Mouse (Mus musculus) macrophage (primary cell): ENCODE results near the gene Tmcc2. TPM values are rescaled to one million over a fixed set of nuclear protein-coding genes. Genes with fewer than 3 reads are reported as not detected.

Experiments
- H3K27ac ChIP-seq: fragments of 350-480 bp; formaldehyde crosslinking; 2 replicates; pipeline ENCODE4 v1.9.0; 2021
- H3K36me3 ChIP-seq: fragments of 350-480 bp; formaldehyde crosslinking; 2 replicates; pipeline ENCODE4 v1.9.0; 2021; ENCODE audit errors: inconsistent target
- H3K4me3 ChIP-seq: fragments of 350-480 bp; formaldehyde crosslinking; 2 replicates; pipeline ENCODE4 v1.9.0; 2021; ENCODE audit errors: inconsistent target
- H3K79me2 ChIP-seq: fragments of 350-480 bp; formaldehyde crosslinking; 2 replicates; pipeline ENCODE4 v1.9.0; 2021; ENCODE audit errors: inconsistent target
- WGBS: methylation state at CpG from one replicate; pipeline ENCODE4 v1.1.7; 2026; ENCODE audit warnings: inconsistent platforms; ENCODE audit not compliant: missing documents; 5-methylcytosine and 5-hydroxymethylcytosine counted together
- polyA plus RNA-seq: library from polyadenylated mRNA; stranded (reverse); fragments of 250-400 nt; gene quantifications from 3 replicates; pipeline ENCODE4 v1.2.4, GENCODE M21; 2018; ENCODE audit warnings: inconsistent platforms

Gene Tmcc2
- polyA plus RNA-seq, 1 experiment from 2014 or later: 2.6 TPM

DNA sequence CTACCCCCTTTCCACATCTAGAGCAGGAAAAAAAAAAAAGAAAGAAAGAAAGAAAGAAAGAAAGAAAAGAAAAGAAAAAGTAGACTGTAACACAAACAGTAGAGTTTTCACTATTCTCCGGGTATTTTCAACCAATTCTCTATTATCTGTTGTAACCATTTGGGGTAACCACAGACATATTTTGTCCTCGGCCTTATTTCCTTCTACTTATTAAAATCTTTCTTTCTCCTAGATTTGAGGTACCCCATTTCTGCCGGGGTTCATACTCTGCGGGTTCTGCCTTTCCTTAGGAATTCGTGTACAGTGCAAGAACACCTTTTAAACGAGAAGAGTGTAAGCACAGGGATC lies 25.8 kb upstream of the Tmcc2 start:
- Histone ChIP-seq H3K27ac (peak overlapping the region; percentile 52), H3K4me3 (peak overlapping the region; percentile 33), H3K79me2 (peaks cover 37% of the 10 kb centered on the region), H3K36me3 (no peaks in the 10 kb centered on the region)
- WGBS: 1% methylated on average over 6 of the region's 6 CpGs

DNA sequence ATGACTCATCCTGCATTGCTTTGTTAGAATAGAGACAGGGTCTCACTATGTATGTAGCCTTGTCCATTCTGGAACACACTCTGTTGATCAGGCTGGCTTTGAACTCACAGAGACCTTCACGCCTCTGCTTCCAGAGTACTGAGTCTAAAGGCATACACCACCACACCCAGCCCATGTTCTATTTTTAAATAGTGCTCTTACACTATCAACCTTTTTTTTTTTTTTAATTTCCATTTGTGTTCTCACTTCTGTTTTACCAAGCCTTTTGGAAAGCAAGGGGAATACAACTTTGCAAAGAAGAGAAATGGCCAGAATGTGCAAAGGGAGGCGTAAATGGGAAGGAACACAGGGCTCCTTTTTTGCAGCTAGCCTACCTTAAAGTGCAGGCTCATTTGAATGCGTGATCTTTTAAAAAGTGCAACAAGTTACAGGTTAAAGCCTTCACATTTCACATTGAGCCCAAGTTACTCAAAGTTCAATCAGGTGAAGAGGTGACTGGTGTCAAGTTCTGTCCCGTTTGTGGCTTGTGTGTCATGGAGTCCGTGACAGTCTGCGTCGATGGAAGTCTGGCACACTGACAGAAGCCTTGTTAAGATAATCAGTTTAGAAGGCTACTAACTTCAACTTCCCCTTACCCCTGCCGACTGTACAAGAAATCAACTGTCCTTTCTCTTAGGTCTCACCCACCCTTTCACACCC lies 25.3 kb upstream of the Tmcc2 start:
- WGBS: 29% methylated on average over 8 of the region's 8 CpGs
- H3K27ac ChIP-seq: peak overlapping the region; percentile 52
- H3K36me3 ChIP-seq: no peaks in the 10 kb centered on the region
- peaks cover 32% of the 10 kb centered on the region for H3K79me2 ChIP-seq
- H3K4me3 ChIP-seq: peak overlapping the region; percentile 33; the same call in 1 of the 2 replicates

- Histone ChIP-seq H3K36me3 (no peaks in the 10 kb centered on the region), H3K79me2 (no peaks in the 10 kb centered on the region), H3K27ac (no peak overlapping the region), H3K4me3 (no peak overlapping the region)
- WGBS: 47% methylated on average over 3 of the region's 3 CpGs
Measured at GRCm38 (mm10) chr1:132410657-132411056, 19.6 kb upstream of the Tmcc2 start.

- Histone ChIP-seq H3K79me2 (no peaks in the 10 kb centered on the region), H3K4me3 (no peak overlapping the region), H3K36me3 (no peaks in the 10 kb centered on the region), H3K27ac (no peak overlapping the region)
- 100% methylated on average over 1 of the region's 1 CpGs for WGBS
Measured at GRCm38 (mm10) chr1:132401843-132402242, 10.8 kb upstream of the Tmcc2 start.

- H3K4me3 ChIP-seq: no peak overlapping the region
- H3K79me2 ChIP-seq: no peaks in the 10 kb centered on the region
- WGBS: 80% methylated on average over 1 of the region's 1 CpGs
- H3K36me3 ChIP-seq: no peaks in the 10 kb centered on the region
- H3K27ac ChIP-seq: no peak overlapping the region
Measured at GRCm38 (mm10) chr1:132400538-132400937, 9.5 kb upstream of the Tmcc2 start.

DNA sequence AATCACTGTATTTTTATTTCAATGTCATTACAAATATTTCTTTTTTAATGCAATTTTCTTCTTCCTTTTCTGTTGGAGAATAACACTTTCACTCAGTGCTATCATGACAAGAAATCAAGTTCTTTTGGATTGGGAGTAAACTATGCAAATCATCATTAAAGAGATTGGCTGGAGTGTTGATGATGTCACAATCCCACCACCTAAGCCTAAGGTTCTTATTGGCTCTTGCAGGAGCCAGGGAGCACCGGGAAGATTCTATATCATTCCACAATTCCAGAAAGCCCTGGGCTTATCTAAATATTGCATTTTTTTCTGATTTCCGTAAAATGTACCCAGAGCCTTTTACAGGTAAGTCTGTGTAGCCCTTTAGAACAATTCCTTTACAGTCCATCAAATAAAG lies 5.6 kb upstream of the Tmcc2 start:
- no peak overlapping the region for H3K27ac ChIP-seq
- no peaks in the 10 kb centered on the region for H3K36me3 ChIP-seq
- H3K79me2 ChIP-seq: no peaks in the 10 kb centered on the region
- WGBS: 67% methylated on average over 2 of the region's 2 CpGs
- H3K4me3 ChIP-seq: no peak overlapping the region

DNA sequence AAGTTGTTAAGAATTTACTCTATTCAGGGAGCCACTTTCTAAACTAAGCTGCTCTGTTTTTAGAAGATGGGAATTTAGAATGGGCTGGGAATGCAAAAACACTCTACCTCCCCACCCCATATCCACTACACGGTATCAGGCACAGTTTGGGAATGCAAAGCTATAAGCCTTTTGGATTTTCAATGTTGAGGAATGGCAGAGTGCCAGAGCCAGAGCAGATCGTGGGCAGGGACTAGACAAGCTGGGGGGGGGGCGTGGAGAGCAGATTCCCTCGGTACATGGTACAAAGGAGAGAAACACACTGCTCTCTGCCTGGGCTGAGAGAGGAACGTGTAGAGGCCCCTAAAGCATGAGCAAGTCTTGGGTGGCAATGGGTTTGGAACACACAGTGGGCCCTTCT lies 1.8 kb upstream of the Tmcc2 start:
- no peaks in the 10 kb centered on the region for H3K36me3 ChIP-seq
- no peak overlapping the region for H3K4me3 ChIP-seq
- WGBS: 93% methylated on average over 5 of the region's 5 CpGs
- H3K27ac ChIP-seq: no peak overlapping the region
- H3K79me2 ChIP-seq: no peaks in the 10 kb centered on the region

DNA sequence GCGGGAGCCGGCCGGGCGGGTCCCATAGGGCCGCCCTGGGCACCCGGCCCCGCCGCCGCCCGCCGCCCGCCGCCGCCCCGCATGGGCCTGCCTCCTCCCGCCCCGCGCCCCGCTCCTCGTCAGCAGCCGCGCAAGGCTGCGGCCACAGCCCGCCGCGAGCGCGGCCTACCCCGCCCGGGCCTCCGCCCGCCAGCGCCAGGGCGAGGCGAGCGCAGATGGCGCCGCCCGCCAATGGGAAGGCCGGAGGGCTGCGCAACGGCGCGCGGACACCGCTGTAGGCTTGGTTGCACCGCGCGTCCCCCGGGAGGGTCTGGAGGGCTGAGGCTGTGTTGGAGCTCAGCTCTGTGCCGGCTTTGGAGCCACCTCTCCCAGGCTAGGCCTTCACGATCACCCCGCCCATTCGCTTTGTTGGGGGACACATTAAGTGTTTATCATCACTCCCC lies 520 bp upstream of the Tmcc2 start:
- WGBS: 3% methylated on average over 39 of the region's 54 CpGs
- Histone ChIP-seq H3K27ac (no peak overlapping the region), H3K79me2 (no peaks in the 10 kb centered on the region), H3K36me3 (no peaks in the 10 kb centered on the region), H3K4me3 (no peak overlapping the region; the same call in 1 of the 2 replicates)

- Histone ChIP-seq H3K36me3 (no peaks in the 10 kb centered on the region), H3K79me2 (no peaks in the 10 kb centered on the region), H3K27ac (no peak overlapping the region), H3K4me3 (peak overlapping the region; percentile 46)
- 50% methylated on average over 15 of the region's 15 CpGs for WGBS
Measured at GRCm38 (mm10) chr1:132389886-132390585, 1.0 kb downstream of the Tmcc2 start.

DNA sequence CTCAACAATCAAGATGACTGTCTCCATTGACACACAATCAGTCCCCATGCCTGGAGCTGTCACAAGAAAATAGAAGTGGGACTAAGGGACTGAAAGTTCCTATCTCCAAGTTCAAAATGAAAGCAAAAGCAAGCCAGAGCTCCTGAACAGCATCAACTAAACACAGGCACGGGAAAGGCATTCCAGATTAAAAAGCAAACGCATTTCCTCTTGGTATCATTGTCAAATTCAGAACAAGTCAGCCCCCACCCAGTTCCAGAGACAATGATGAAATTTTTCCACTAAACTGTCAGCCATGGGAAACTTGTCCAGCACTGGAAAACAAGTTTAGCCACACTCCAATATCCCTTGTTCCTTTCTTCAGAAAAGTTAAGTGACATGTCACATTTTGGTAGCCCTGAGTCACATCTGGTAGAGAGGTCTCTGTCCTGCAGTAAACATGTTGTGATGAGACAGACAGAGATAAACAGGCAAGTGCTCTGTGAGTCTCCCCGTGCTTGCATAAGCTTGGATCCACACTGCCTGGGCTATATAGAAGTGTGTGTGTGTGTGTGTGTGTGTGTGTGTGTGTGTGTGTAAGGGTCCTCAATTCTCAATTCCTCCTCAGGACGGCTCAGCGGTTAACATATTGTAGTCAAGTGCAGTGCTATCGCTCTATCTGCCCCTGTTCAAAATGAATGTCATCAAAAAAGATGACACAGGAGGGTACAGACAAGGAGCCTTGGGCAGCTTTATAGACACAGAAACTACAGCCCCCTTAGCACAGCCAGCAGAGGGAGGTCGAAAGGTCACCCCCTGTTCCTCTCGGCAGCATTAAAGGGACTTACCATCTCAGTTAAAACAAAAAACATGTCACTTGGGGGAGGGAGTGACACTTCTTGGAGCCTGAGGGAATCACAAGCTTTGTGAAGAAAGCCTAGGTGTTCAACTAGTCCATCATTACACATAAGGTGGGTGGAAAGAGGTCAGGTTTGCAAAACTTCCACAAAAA lies 2.0 kb downstream of the Tmcc2 start:
- WGBS: 66% methylated on average over 8 of the region's 8 CpGs
- Histone ChIP-seq H3K4me3 (no peak overlapping the region), H3K27ac (no peak overlapping the region), H3K36me3 (no peaks in the 10 kb centered on the region), H3K79me2 (no peaks in the 10 kb centered on the region)

- Histone ChIP-seq H3K27ac (no peak overlapping the region), H3K79me2 (no peaks in the 10 kb centered on the region), H3K4me3 (no peak overlapping the region), H3K36me3 (no peaks in the 10 kb centered on the region)
- 62% methylated on average over 4 of the region's 4 CpGs for WGBS
Measured at GRCm38 (mm10) chr1:132387943-132388342, 3.1 kb downstream of the Tmcc2 start.

DNA sequence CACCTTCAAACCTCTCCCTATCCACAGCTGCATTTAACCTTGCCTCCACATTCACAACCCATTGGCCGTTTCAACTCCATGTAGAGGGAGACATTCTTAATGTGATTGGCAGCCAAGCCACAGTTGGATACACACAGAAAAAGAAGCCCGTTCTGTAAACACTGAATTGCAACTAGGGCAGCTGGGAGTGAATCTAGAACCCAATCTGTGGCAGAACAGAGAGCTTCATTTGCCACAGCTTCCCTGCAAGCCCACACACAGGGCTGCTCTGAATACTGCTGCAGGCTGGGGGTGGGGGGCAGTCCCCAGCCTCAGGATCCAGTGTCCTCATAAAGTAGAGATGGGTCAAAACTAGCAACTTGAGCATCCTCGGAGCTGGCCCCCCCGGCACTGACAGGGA lies 4.8 kb downstream of the Tmcc2 start:
- Histone ChIP-seq H3K36me3 (no peaks in the 10 kb centered on the region), H3K4me3 (no peak overlapping the region), H3K79me2 (no peaks in the 10 kb centered on the region), H3K27ac (no peak overlapping the region)
- 84% methylated on average over 4 of the region's 4 CpGs for WGBS

- Histone ChIP-seq H3K79me2 (no peaks in the 10 kb centered on the region), H3K36me3 (no peaks in the 10 kb centered on the region), H3K4me3 (no peak overlapping the region), H3K27ac (no peak overlapping the region)
- 92% methylated on average over 4 of the region's 4 CpGs for whole genome bisulfite sequencing
Measured at GRCm38 (mm10) chr1:132385711-132386110, 5.4 kb downstream of the Tmcc2 start.

DNA sequence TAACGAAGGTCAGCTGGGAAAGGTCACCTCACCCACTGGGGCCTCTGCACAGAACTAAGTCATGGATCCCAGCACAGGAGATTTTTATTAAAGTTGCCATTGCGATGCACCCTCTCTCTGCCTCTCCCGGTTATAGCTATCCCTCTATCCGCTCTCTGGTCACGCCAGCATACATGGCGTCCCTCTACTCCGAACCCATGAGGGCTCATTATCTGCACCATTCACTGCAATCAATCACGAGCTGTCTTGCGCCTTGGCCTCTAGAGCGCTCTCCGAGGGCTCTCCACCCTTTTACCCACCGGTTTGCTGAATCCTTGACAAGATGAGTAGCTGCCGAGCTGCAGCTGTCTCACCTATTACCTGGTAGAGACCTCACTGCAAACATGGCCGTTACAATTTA lies 5.8 kb downstream of the Tmcc2 start:
- Histone ChIP-seq H3K4me3 (no peak overlapping the region), H3K36me3 (no peaks in the 10 kb centered on the region), H3K27ac (peak overlapping the region; percentile 67; the same call in 1 of the 2 replicates), H3K79me2 (no peaks in the 10 kb centered on the region)
- WGBS: 97% methylated on average over 14 of the region's 14 CpGs
